Mouse (Mus musculus) erythroid progenitor cell, adult 5-6 weeks (primary cell): ENCODE data around the gene Scn10a. TPM values are rescaled to one million over a fixed set of nuclear protein-coding genes. Genes with fewer than 3 reads are reported as not detected.

Source experiments
- ATAC-seq: replicated peaks from 2 replicates; pipeline ENCODE4 v1.8.0; 2016; ENCODE audit warnings: moderate number of reproducible peaks, mild to moderate bottlenecking, moderate TSS enrichment, inconsistent platforms; ENCODE audit not compliant: poor library complexity, low FRiP score, severe bottlenecking
- total RNA-seq, 2 experiments: library from RNA; stranded (forward) in 1 of 2; stranded (reverse) in 1 of 2; fragments of 150-400 nt in 1 of 2; fragments of 186-747, 209-891 nt in 1 of 2; gene quantifications; 2 replicates each; pipeline versions ENCODE4 v1.2.3 to v1.2.4; 2015 to 2017; ENCODE audit warnings: low replicate concordance in 2 of 2

Gene Scn10a
- total RNA-seq, 2 experiments from 2014 or later = not detected

DNA sequence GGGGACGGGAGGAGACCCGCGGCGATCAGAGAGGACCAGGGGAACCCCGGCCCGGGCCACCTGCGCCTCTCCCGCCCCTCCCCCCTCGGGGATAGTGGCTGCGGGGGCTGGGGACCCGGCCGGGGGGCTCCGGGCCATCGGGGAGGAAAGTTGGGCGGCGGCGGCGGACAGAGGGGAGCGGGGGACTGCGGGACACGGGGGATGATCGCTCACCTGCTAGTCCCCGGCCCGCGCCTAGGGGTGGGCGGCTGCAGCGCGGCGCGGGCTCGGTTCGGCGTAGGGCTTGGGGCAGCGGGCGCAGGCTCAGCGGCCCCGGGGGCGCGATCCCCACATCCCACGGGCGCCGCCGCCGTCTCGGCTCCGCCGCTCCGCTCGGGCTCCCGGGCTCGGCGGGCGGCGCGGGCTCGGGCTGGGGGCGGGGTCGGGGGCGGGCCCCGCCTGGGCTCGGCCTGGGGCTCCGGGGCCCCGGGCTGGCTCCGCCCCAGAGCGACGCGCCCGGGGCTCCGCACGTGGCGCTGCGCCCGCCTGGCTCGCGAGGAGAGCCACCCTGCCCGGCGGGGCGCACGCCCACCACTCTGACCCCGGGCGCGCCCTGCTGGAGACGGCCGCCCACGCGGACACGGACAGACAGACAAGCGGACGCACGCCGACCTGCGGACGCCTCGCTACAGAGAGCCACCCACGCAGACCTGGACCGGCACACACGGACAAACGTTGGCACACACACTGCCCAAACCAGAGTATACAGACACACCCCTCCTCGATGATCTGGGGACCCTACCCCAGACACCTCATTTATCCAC is 140.3 kb downstream of the Scn10a start, which contains the start of gene Scn5a:
Gene Scn5a (minus strand): TSS at position 381 of the 803 bp plus-strand sequence.
- ATAC-seq = no peak

DNA sequence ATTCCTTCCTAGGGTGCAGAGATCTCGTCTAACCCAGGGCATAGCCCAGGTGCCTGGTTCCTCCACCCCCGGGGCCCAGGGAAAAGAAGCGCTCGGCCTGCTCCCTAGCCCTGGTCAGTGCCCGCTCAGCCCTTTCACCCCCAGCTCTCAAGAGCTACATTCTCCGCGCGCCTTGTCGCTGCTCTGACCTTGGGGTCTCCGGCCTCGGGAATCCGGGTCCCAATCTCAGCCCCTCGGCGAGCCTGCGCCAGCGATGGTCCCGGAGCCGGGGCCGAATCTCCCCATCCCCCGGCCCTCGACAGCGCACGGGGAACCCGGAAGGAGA is 140.8 kb downstream of the Scn10a start:
- no peak for ATAC-seq

DNA sequence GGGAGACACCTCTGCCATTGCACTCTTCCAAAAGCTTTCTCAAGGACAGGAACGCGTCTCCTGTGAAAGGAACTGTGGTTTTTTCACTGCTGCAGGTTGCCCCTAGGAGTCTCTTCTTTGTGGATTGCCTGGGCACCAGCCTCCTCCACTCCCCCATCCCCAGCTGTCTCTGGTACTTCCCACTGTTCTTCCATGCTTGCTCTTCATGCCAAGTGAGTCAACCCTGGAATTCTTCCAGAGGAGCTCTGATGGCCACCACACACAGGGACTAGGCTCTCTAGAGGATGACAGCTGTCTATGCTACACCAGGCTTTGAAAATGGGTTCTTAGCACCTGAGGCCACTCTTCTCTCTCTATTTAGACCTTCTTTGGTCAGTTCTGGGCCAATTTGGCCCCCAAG is 142.1 kb downstream of the Scn10a start:
- no peak for ATAC-seq

DNA sequence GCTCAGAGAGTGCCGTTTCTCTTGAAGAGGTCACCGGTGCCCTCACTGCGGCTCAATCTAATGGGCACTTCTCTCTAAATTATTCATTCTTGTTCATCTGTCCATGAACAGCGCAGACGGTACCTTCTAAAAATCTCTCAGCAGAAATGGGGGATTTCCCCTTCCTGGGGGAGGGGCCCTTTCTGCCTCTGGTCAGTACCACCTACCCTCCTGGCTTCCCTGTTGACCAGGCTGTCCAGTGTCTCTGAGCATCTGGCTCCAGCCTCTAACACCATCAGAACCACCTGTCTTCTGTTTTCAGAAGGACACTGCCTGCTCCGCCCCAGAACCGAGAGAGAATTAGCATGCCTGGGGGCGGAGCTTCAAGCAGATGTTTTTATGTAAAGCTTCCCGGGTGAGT is 143.4 kb downstream of the Scn10a start:
- ATAC-seq = no peak

DNA sequence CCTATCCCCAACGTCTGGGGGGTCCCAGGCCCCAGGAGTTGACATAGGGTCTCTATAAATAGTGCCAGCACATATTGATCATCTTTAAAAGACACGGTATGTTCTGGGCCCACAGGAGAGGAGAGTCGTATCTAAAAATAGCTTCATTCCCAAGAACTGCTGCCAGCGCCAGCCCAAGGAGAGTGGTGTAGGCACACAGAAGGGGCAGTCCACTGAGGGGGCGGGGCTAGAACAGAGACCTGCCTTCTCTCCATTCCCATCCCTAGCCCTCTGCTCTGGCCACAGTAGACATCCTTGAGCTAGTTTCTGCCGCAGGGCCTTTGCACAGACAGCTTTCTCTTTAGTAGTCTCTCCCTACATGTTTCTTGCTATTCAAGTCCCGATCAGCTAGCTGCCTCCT is 144.8 kb downstream of the Scn10a start:
- no peak for ATAC-seq

DNA sequence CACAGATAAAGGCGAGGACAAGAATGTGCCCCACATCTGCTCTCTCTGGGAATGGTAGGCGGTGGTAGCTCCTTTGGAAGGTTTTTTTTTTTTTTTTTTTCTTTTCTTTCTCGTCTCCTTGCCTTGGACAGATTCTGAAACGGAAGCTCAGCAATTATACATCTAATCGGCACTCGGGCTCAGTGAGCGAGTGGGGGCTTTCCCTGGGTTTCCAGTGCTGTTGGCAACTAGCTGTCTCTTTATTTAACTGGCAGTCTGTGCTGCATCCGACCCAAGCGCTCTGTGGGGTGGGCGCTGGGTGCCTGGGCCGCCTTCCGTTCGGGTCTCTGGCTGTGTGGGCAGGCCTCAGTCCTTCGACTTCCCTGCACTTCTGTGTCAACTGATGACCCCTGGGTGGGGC is 146.1 kb downstream of the Scn10a start:
- no peak for ATAC-seq

DNA sequence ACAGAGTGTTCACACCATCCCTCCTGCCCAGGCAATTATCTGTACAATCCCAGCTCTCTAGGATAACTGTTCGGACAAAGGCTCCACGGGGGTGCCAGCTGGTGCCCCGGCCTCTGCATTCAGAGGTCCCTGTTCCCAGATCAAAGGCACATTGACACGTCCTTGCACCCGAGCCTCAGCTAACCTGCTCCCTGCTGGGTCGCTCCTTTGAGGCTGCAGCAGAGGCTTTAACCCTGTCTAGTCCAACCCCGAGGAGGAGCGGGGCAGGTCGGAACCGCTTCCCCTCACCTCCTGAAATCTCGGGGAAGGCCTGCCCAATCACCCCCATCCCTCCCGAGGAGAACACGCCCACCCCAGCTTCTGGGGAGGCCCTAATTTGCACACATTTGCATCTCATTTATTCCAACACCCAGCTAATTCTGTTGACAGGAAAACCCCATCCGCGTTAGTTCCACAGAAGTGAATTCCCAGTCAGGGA is 147.7 kb downstream of the Scn10a start:
- no peak for ATAC-seq

DNA sequence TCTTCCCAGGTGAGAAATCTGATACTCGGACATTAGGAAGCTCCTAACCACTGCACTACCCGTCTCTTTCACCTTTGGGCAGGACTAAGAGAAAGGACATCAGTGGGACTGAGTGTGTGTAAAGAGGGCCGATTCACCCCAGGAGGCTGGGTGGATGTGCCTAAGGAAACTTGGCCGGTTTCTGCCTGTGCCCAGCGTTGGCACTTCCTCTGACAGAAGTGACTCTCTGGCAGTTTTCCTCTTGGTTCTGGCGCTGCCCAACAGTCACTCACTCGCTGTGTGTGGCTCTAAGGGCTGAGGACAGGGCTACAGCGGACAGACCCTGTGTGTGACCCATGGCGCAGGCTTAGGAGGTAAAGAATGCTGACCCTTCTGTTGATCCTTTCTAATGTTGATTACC is 148.5 kb downstream of the Scn10a start:
- no peak for ATAC-seq

DNA sequence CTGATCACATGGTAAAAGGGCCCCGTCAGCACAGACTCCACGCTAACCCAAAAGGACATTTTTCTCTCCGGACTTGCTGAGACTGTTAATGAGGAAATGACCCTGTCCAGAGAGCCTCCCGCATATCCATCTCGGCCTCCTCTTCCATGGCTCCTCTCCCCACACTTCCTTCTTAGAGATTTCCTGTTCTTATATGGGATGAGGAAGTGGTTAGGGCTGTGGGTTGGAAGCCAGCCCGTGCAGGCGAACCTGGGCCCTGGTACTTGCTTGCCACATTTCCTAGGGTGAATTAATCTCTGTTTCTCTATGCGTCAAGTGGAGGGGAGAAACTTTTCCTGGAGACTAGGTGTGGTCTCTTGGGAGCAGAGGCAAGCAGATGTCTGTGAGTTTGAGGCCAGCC is 150.4 kb downstream of the Scn10a start:
- no peak for ATAC-seq

DNA sequence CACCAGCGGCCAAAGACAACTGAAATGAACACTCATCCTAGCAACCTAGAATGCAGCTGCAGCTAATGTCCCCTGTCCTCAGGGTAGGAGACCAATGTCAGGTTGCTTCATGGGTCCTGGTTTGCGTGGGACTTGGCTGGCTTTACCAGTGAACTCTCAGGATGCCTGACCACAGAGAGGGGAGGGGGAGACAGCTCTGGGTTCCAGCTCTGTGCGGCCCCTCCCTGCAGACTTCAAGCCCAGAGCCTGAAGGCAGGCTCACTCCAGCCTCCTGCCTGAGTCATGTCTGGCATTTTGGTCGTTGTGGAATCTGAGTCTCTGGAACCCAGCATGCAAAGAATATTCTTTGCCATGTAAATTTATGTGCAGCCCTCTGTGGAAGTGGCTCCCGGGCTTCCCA is 151.3 kb downstream of the Scn10a start:
- no peak for ATAC-seq

DNA sequence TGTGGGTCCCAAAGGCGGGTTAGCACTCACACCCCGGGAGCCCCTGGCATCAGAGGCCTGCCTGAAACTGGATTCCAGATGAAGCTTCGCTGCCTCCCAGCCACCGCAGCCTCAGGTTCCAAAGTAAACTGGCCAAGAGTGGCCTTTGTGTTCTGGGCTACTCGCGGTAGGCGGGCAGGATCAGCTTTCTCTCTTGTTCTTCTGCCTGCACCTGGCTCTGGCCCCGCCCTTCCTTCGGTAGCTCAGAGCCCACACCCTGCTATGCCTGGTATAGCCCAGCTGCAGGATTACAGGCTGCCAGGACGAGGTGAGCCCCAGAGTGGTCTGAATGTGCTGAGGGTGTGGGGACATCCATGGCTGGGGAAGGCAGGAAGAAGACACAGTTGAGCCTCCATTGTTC is 152.9 kb downstream of the Scn10a start:
- ATAC-seq = no peak

DNA sequence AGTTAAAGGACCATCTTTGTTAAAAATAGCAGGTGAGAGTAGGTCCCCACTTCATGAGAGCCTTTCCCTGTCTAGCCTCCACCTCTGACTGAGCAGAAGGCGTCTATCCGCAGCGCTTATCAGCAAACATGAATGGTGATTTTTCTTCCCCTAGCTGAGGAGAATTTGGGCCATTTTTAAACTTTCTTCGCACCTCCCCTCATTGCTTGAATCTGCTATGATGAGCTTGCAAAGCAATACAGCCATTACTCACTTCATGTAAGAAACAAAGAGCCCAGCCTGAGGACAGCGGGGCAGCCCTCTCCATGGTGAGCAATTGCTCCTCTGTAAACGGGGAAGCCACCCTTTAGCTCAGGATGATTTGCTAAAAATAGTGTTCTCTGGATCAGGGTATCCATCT is 154.3 kb downstream of the Scn10a start:
- ATAC-seq = no peak

DNA sequence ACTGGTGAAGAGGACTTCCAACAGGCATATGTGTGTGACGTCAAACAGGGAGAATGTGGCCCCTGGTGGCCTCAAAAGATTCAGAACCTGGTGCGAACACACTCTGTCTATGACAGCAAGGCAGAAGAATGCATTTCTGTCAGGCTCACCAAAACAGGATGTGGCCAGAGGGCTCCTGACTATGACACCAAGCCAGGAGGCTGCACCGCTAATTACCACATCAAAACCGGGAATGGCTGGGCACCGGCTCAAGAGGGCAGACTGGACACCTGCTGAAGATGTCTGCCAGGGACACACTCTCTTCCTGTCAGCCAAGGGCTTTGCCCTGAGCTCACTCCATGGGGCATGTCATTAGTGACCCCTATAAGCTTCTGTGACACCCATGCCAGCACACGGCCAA is 155.5 kb downstream of the Scn10a start:
- ATAC-seq = no peak

DNA sequence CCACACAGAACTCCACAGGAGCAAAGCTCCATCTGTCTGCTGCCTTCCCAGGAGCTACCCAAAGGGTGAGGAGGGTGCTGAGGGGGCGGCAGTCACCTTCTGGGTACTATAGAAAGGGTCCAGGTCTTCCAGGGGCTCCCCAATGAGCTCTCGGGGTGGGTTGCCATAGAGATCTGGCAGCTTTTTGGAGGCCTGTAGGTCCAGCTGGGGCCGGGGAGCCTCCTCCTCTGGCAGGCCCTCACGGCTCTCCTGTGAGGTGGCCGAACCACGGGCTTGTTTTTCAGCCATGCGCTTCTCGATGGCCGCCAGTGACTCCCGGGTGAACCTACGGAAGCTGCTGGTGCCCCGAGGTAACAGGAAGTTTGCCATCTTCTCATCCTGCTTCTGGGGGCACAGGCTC is 156.9 kb downstream of the Scn10a start:
- no peak for ATAC-seq

DNA sequence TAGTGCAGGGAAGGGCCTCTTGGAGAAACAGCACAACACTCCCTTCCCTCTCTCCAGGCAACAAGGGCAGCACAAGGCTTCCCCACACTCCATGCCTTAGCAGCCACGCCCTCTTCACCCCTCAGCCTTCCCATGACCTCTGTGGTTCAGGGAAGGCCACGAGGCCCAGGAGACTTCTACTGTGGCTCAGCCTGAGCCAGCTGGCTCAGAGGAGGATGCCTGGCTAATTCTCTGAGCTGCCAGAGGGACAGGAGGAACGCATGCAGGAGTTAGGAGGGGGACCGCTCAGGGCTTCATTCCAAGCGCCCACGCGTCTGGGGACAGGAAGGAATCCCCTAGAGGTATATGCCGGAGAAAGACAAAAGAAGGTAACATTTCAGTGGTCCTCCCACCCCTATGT is 157.4 kb downstream of the Scn10a start:
- no peak for ATAC-seq

DNA sequence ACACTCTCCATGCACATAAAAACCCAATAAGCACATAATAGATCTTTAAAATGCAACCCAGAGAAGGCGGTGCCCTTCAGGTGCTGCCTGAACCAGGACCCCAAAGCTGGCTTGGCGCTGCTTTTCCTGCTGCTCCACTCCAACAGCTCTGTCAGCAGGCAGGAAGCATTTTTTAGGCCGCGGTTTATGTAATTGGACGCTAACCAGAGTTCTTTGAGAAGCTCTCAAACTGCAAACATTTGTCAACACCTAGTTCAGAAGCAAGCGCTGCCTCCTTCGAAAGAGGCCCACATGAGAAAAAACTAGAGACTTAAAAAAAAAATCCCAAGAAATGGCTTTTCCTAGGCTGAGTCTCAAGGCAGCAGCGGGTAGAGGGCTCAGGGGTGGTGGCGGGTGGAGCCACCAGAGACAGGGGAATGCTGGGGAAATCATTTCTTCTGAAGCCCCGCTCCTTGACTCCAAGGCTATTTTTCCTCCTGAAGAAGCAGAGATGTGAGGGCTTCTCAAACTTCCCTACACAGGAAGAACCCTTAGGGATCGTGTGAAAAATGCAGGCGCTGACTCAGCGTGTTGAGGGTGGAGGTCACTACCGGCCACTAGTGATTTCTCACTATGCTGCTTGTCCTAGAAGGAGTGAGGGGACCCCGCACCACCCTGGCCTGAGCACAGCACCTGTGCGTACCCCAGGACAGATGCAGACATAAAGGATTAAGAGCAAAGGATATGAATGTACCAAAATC is 159.4 kb downstream of the Scn10a start:
- no peak for ATAC-seq

Other genes with a start within 250 kb of the Scn10a start
- not detected in 2 replicates for gene Scn5a, start 140.3 kb downstream of the Scn10a start, total RNA-seq (2015; ENCODE audit: low replicate concordance)
- not detected in 2 replicates for gene Scn5a, start 140.3 kb downstream of the Scn10a start, total RNA-seq (2017; ENCODE audit: low replicate concordance)
- not detected in 2 replicates for gene Scn11a, start 106.1 kb upstream of the Scn10a start, total RNA-seq (2015; ENCODE audit: low replicate concordance)
- gene Scn11a, start 106.1 kb upstream of the Scn10a start, total RNA-seq (2017; ENCODE audit: low replicate concordance) = not detected in 2 replicates
- 52.4 and 67.8 TPM in 2 replicates for gene Wdr48, start 175.6 kb upstream of the Scn10a start, total RNA-seq (2015; ENCODE audit: low replicate concordance)
- gene Wdr48, start 175.6 kb upstream of the Scn10a start, total RNA-seq (2017; ENCODE audit: low replicate concordance) = 52.1 and 63.9 TPM in 2 replicates
- 2.5 and 4.2 TPM in 2 replicates for gene Gorasp1, start 218.2 kb upstream of the Scn10a start, total RNA-seq (2015; ENCODE audit: low replicate concordance)
- gene Gorasp1, start 218.2 kb upstream of the Scn10a start, total RNA-seq (2017; ENCODE audit: low replicate concordance) = 0.90 and 2.3 TPM in 2 replicates
- 2.1 TPM in 1 of 2 replicates, not detected in the other for gene Ttc21a, start 218.3 kb upstream of the Scn10a start, total RNA-seq (2015; ENCODE audit: low replicate concordance)
- 1.5 TPM in 1 of 2 replicates, not detected in the other for gene Ttc21a, start 218.3 kb upstream of the Scn10a start, total RNA-seq (2017; ENCODE audit: low replicate concordance)